Mouse (Mus musculus) ES-E14 (cell line): ENCODE results near the gene Hs3st1. TPM values are rescaled to one million over a fixed set of nuclear protein-coding genes. Genes with fewer than 3 reads are reported as not detected.

ENCODE experiments used
- DNase-seq: peaks from one replicate; pipeline ENCODE4 v3.0.0-alpha.2; 2013; ENCODE audit warnings: low read depth, low spot score
- H3K27ac ChIP-seq: 2 replicates; pipeline ENCODE4 v1.5.1; 2012; ENCODE audit warnings: low read depth, mild to moderate bottlenecking, low read length, moderate library complexity, mixed read lengths; ENCODE audit not compliant: poor library complexity, insufficient read depth, severe bottlenecking
- H3K36me3 ChIP-seq: 2 replicates; pipeline ENCODE4 v1.6.1; 2012; ENCODE audit warnings: mild to moderate bottlenecking, low read length, moderate library complexity, mixed read lengths; ENCODE audit not compliant: control insufficient read depth, poor library complexity, insufficient read depth, severe bottlenecking
- H3K4me1 ChIP-seq, 2 experiments: fragments of 150-350 bp in 1 of 2; sonication (generic) in 1 of 2; 2 replicates each; pipeline ENCODE4 v1.6.1; 2012; ENCODE audit warnings: low read length in 2 of 2, mild to moderate bottlenecking in 1 of 2, mixed read lengths in 1 of 2; ENCODE audit not compliant: control insufficient read depth in 2 of 2, insufficient read depth in 2 of 2, poor library complexity in 1 of 2
- H3K4me3 ChIP-seq, 2 experiments: fragments of 150-350 bp in 1 of 2; sonication (generic) in 1 of 2; 2 replicates each; pipeline ENCODE4 v1.5.1; 2012; ENCODE audit warnings: low read length in 2 of 2, low read depth in 1 of 2, mild to moderate bottlenecking in 1 of 2, mixed read lengths in 1 of 2; ENCODE audit not compliant: insufficient read depth in 1 of 2, poor library complexity in 1 of 2, severe bottlenecking in 1 of 2
- H3K9ac ChIP-seq: 2 replicates; pipeline ENCODE4 v1.6.1; 2012; ENCODE audit warnings: low read depth, mild to moderate bottlenecking, low read length, mixed read lengths; ENCODE audit not compliant: poor library complexity, insufficient read depth, severe bottlenecking
- H3K9me3 ChIP-seq: fragments of 150-350 bp; sonication (generic); 2 replicates; pipeline ENCODE4 v1.6.1; 2012; ENCODE audit warnings: low read depth, mild to moderate bottlenecking, low read length; ENCODE audit not compliant: control insufficient read depth, insufficient read depth
- CHD2 ChIP-seq: IDR thresholded peaks from 2 replicates; pipeline ENCODE4 v1.6.1; 2014; ENCODE audit warnings: mild to moderate bottlenecking, low read depth, low read length, inconsistent platforms
- HCFC1 ChIP-seq: IDR thresholded peaks from 2 replicates; pipeline ENCODE4 v1.6.1; 2012; ENCODE audit warnings: low read length, inconsistent platforms, borderline replicate concordance; ENCODE audit not compliant: insufficient read depth
- MAFK ChIP-seq: IDR thresholded peaks from 2 replicates; pipeline ENCODE4 v1.6.1; 2014; ENCODE audit warnings: mild to moderate bottlenecking, low read depth, low read length, inconsistent platforms; ENCODE audit not compliant: insufficient read depth
- ZC3H11A ChIP-seq: IDR thresholded peaks from 2 replicates; pipeline ENCODE4 v1.6.1; 2012; ENCODE audit warnings: low read depth, mild to moderate bottlenecking, inconsistent platforms, low read length, borderline replicate concordance
- ZNF384 ChIP-seq: IDR thresholded peaks from 2 replicates; pipeline ENCODE4 v1.6.1; 2012; ENCODE audit warnings: low read depth, low read length, inconsistent platforms
- in situ Hi-C, 2 experiments: fragments of 600-800 bp; cut with MboI; formaldehyde crosslinking; loops; one replicate each; pipeline ENCODE4 v1.15.1; 2025; ENCODE audit warnings: low sequenced_read_pairs in 2 of 2, inconsistent platforms in 1 of 2; ENCODE audit not compliant: unreplicated experiment in 2 of 2
- total RNA-seq: library from RNA; depleted of rRNA; stranded (reverse); fragments of 300-350 nt; gene quantifications from 2 replicates; pipeline ENCODE4 v1.2.3, GENCODE M21; 2012

Hs3st1 gene
- total RNA-seq, 1 experiment = 6.9 TPM

DNA sequence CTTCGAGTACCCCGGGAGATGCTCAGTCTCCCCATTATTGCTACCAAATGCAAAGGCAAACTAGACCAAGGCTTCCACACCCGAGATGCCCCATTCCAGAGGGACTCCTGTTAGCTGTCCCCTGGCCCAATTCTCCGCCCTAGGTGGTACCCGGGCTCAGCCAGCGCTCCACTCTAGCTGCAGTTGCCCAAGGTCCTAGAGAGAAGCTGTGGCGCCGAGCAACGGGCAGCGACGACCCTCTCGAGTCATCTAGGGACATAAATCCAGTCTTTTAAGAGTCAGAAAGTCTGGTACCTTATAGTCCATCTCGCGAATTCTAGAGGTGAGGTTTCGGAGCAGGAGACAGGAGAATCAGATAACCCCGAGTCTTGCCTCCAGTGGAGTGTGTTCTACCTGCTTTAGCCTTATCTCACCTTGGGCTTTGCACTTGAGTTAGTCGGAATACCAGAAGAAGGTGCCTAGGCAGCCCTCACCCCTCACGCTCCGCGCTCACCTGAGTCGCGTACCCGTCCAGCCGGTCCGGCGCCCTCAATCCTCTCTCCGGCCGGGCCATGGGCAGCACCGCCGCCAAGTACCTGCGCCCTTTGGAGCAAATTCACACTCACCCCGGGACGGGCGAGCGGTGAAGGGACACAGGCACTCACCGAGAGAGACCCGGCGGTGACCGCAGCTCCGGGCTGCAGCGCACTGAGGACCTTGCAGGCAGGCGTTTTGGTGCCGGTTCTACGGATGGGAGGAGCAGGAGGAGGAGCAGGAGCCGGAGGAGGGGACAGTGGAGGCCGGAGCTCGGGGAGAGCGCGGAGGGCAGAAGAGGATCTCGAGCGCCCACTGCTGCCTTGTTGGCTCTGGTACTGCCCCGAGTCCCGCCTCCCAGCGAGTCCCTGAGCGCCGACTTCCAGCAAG, 111.1 kb downstream of the Hs3st1 start:
- no peaks in the 10 kb centered on the region for H3K9me3 ChIP-seq
- H3K27ac ChIP-seq = no peak overlapping the region
- in situ Hi-C loops = loop anchor here (25.0 kb wide), 1 partner anchor 857 kb away; no protein-coding TSS in a partner anchor
- peak overlapping the region; percentile 68 to 78 for H3K4me3 ChIP-seq
- peak; percentile 69 for DNase-seq
- H3K36me3 ChIP-seq = no peaks in the 10 kb centered on the region
- TF ChIP-seq MAFK (no peak), ZC3H11A (0 out of 2 replicates have a peak, but pooled peaks have one; percentile 35)
- H3K9ac ChIP-seq = peak overlapping the region; percentile 73
- H3K4me1 ChIP-seq = no peaks in the 10 kb centered on the region

DNA sequence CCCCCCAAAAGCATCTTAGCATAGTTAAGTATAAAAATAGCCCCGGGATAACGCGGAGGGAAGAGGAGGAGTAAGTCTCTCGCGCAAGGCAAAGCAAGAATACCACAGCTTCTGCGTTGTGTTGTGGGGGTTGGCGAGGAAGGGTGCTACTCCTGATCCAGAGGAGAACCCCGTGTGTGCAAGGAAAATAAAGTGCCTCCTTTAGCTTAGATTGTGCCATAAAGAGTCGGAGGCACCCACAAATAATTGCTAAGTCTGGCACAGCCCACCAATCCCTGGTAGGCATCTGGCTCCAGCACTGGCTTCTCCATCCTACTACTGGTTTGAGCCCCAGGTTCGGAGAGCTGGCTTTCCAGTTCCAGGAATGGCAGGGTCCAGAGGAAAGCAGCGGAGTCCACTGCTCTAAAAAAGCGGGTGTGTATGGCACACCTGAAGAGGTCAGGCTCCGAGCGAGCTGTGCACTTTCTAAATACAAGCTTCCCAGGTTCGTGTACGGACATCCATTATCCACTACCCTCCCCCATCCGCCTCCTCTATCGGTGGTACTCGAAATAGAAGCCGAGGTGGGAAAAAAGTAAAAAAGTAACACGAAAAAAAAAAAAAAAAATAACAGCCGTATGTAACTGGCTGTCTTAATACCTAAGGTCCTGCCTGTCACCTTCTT, 111.9 kb downstream of the Hs3st1 start:
- no peak overlapping the region for H3K9ac ChIP-seq
- DNase-seq = no peak

DNA sequence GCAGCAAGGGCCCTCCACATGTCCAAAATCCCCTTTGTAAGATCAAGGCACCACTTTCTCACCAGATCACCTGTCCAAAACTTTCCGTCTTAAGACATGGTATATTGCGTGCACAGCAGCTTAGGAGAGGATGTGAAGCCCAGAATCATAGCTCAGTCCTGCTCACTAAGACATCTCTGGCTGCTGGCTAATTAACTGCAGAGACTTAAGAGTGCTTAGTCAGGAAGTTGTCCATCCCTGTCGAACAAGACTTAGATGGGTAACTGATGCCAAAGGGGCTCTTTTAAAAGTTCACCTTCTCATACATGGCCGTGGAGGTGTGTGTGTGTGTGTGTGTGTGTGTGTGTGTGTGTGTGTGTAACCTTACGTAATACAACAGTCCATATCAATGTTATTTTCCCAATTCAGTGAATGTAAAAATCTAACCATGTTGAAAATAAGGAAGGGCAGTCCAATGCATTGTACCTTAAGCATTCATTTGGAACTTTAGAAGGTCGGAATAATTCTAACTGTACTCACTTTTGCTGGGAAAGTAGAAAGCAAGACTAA, 113.0 kb downstream of the Hs3st1 start:
- no peak overlapping the region for H3K9ac ChIP-seq
- DNase-seq = no peak
- no peak overlapping the region for H3K27ac ChIP-seq
- H3K9me3 ChIP-seq = no peaks in the 10 kb centered on the region
- no peaks in the 10 kb centered on the region for H3K4me1 ChIP-seq
- H3K4me3 ChIP-seq = no peak overlapping the region
- H3K36me3 ChIP-seq = no peaks in the 10 kb centered on the region
- in situ Hi-C loops = loop anchor here (25.0 kb wide), 1 partner anchor 855 kb away; no protein-coding TSS in a partner anchor
- no peak for TF ChIP-seq ZNF384
- no peak for TF ChIP-seq CHD2
- no peak for TF ChIP-seq HCFC1
- TF ChIP-seq MAFK = no peak
- no peak for TF ChIP-seq ZC3H11A

More for the DNA sequence above, 111.9 kb downstream of the Hs3st1 start:
- Histone ChIP-seq H3K4me3 (peak overlapping the region in 1 of 2 experiments; percentile 68; a peak in 2 of 4 replicates), H3K36me3 (no peaks in the 10 kb centered on the region), H3K4me1 (no peaks in the 10 kb centered on the region), H3K9me3 (no peaks in the 10 kb centered on the region), H3K27ac (no peak overlapping the region)
- in situ Hi-C loops = loop anchor here (25.0 kb wide), 1 partner anchor 856 kb away; no protein-coding TSS in a partner anchor
- TF ChIP-seq HCFC1 (no peak), MAFK (no peak), ZC3H11A (no peak), ZNF384 (no peak), CHD2 (no peak)

DNA sequence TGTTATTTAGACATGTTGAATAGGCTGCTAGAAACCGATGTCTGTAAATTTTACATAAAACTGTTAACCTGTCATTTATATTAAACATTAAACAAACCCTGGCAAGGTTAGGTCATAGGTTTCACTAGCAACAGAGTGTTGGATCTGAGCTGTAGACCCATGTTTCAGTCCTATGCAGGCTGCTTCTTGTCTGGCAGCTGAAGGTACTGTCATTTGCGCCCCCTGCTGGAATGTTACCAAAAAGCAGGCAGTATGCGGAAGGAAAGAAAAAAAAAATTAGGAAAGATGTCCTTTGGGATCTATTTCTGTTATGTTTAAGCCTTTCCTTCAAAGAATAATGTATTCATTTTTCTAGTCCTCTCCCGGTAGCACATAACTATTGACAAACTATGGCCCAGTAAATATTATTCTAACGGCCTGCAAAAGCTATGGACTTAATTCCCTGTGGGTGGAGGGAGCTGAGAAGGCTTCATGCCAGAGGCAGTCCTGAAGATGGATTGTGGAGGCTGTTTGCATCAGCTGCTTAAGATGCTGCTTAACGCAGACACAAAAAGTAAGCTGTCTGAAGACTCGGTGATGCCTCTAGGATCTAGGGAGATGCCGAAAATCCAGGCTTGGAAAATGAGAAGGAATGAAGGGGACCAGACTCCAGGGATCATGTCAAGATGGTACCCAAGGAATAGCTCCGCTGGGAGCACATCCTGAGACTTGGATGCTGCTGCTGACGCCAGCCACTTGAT, 115.7 kb downstream of the Hs3st1 start:
- no peak overlapping the region for H3K27ac ChIP-seq
- no peaks in the 10 kb centered on the region for H3K4me1 ChIP-seq
- in situ Hi-C loops = loop anchor here (25.0 kb wide), 1 partner anchor 852 kb away; no protein-coding TSS in a partner anchor
- H3K4me3 ChIP-seq = no peak overlapping the region
- no peaks in the 10 kb centered on the region for H3K36me3 ChIP-seq
- no peak overlapping the region for H3K9ac ChIP-seq
- no peaks in the 10 kb centered on the region for H3K9me3 ChIP-seq
- TF ChIP-seq HCFC1 (no peak), ZNF384 (peak; percentile 83), CHD2 (no peak), ZC3H11A (no peak)
- DNase-seq = no peak
